Mouse (Mus musculus): ENCODE data around the gene Fbp1.

Gene Fbp1

DNA sequence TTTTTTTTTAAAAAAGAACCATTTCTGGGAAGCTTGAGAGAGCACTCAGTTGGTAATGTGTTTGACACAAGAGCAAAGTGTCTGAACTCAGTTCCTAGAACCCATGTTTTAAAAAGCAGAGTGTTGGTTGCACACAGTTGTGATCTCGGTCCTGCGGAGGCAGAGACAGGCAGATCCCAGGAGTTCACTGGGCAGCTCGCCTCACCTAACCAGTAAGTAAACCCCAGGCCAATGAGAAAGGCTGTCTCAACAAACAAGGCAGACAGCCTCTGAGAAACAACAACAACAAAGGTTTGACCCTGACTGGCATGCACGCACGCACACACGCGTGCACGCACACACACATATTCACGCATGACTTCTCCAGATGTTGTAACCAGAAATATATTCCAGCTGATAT lies 4.2 kb downstream of the Fbp1 start:
- no peak for DNase-seq (ENCODE audit: low read depth)

DNA sequence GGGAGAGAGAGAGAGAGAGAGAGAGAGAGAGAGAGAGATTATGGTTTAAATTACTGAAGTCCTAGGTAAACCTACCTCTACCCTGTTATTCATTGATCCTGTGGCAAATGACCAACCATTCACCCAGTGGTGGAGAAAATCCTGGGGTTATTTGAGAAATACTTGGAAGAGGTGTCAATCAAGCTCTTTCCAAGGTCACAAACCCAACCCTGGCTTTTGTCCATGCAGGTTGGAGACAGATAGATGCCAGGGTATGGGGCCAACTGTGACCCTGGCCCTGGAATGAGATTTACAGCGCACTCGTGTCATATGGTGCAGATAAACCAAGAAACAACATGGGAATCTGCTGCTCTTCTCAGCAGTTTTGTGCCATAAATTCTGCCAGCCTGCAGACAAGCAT lies 4.6 kb downstream of the Fbp1 start:
- DNase-seq (ENCODE audit: low read depth), result no peak

DNA sequence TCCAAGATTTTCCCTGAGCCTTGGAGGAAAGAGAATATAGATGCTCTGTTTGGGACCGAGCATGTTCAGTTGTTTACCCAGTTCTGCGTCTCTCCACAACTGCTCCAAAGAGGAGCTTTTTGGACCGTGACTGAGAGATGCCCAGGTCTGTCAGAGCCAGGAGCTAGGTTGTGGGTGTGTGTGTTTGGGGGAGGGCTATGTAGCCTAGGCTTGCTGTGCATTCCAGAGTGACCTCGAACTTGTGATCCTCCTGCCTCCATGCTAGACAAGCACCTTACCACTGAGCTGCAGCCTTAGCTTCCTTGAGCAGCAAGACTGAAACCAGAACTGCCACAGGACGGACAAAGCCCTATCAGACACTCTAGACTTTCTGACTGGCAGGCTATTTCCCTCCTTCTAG lies 5.2 kb downstream of the Fbp1 start:
- DNase-seq (ENCODE audit: low read depth), result no peak

DNA sequence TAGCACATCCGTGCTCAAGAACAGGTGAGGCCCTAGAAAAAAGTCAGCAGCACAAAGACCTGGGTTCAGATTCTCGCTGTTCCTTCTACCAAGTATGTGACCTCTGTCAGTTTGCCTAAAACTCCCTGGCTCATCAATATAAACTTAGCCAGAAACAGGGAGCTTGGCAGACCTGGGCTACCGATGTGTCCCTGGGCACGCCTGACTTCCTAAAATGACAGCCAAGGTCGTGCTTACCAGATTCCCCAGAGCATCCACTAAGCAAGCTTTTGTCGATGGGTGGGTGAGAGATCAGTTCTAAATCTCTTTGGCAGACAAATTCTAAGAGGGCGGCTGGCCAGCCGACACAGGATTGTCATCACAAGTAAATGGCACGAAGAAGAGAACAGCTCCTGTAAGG lies 6.7 kb downstream of the Fbp1 start:
- DNase-seq (ENCODE audit: low read depth), result no peak

DNA sequence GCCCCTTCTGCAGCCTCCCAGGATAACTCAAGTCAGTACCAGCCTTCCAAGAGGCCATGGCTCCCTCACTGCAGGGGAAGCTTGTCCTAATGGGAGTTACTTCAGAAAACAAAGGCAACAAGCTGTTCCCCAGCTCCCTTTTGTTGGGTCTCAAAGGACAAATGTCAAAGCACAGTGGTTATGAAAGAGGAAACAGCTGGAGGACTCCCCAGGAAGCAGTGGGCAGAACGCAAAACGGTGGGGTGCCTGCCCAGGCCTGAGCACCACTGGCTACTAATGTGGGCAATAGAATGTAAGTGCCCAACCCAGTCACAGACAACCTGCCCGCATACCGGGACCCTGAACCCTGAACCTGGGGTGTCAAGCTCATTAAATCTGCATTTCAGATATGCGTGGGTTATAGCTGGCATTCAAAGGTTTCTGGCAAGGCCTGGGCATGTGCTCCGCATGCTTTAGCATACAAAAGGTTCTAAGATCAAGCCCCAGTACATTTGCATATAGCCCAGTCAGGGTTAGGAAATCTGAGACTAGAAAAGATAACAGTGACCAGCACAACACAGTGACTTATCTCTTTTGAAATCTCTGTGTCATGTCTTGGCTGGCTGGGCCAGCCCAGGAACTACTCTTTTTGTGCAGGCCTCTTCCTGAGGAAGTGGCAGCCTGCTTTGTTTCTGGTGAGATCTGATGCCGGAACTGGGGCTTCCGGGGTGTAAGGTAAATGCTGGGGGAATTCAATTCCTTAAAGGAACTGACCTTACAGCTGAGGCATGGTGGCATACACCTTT lies 8.1 kb downstream of the Fbp1 start:
- DNase-seq (ENCODE audit: low read depth), result peak; percentile 96

DNA sequence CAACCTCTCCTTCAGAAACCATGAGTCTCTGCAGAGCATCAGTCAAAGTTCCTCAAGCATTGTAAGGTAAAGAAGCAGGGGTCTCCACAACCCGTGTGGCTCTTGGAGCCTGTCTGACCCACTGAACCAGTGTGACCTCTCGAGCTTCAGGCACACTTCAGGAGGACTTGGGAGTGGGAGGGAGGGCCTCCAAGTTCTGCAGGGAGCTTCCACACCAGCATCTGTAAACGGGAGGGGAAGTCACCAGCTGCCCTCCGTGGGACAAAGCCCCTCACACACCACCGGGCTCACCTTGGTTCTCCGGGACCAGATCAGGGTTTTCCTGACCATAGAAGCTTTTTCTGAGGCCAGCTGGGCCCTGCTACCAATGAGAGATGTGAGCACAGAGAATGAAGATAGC lies 8.7 kb downstream of the Fbp1 start:
- DNase-seq (ENCODE audit: low read depth), result no peak

DNA sequence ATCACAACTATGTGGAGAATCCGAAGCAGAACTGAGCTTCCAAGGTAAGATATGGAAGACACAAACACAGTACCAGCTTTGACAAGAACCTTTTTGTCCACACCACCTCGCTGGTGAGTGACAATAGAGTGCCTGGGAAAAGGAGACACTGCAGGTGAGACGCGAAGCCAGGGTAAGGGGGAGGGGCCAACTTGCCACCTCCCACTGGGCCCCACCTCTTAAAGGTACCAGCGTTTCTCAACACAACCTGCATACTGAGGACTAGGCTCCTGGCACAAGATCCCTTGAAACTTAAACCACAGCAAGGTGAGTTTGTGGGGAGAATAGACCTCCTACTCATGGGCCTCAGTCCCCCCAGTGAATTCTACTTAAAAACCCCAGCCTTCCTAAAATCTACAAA lies 10.8 kb downstream of the Fbp1 start:
- DNase-seq (ENCODE audit: low read depth), result no peak

DNA sequence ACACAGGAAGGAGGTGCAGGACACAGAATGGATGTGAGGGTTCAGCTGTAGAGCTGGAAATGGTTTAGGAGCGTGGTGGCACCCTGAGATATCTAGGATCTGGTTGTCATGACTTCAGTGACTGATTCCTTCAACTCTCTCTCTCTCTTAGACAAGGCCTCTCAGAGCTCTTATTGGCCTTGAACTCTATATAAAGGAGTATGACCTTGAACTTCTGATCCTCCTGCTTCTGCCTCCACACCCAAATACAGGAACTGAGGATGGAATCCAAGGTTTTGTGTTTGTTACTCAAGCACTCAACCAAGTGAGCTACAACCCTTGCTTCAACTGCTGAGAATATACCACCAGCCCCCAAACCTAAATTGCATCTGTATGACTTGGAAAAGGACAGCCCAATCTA lies 12.0 kb downstream of the Fbp1 start:
- DNase-seq (ENCODE audit: low read depth), result no peak

DNA sequence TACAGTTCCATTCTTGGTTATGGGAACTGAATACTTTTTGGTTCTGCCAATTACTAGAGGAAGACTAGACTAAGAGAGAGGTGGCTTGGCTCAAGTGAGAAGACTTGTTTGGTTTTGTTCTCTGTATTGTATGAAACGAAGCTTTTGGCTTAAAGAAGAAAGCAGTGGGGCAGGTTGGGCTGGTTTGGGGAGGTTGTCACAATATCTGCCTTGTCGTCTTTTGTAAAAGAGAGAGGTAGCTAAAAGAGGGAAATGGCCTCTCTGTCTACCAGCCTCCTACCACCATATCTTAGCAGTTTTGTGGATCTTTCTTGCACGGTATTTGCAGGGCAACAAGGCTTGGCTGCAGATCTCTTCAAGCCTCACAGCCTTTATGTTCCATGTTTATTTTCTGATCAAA lies 15.8 kb downstream of the Fbp1 start:
- no peak for DNase-seq (ENCODE audit: low read depth)

DNA sequence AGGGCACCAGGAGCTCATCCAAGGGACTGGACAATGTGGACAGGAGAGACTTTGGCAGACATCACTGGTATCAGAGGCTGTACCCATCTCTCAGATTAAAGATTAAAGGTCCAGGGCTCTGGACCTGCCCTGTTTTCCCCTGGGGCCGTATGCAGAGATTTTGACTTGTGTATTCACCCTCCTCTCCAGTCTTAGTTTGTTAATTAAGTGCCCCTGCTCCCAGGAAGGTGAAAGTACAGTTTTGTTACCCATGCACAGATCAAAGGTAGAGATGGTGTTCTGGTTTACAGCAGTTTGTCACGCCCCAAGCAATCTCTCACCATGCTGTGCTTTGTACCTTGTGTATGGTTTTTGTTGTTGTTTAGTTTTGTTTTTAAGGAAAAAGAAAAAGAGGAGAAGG lies 17.5 kb downstream of the Fbp1 start:
- no peak for DNase-seq (ENCODE audit: low read depth)

DNA sequence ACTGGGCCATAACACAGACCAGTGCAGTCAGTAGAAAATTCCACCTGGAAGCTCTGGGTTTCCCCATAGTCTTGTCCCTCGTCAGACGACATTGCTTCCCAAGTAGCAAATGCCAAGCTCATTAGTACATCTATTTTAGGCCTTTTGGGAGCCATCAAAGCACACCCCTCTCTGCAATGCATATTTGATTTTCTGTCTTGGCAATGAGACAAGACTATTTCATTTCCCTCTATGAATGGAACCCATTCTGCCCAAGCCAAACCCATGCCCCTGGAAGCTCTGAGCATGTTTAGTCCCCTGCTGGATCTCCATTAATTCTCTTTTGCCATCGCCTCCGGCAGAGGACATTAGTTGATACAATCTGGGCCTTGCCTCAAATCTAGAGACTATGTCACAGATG lies 21.3 kb downstream of the Fbp1 start:
- no peak for DNase-seq (ENCODE audit: low read depth)

DNA sequence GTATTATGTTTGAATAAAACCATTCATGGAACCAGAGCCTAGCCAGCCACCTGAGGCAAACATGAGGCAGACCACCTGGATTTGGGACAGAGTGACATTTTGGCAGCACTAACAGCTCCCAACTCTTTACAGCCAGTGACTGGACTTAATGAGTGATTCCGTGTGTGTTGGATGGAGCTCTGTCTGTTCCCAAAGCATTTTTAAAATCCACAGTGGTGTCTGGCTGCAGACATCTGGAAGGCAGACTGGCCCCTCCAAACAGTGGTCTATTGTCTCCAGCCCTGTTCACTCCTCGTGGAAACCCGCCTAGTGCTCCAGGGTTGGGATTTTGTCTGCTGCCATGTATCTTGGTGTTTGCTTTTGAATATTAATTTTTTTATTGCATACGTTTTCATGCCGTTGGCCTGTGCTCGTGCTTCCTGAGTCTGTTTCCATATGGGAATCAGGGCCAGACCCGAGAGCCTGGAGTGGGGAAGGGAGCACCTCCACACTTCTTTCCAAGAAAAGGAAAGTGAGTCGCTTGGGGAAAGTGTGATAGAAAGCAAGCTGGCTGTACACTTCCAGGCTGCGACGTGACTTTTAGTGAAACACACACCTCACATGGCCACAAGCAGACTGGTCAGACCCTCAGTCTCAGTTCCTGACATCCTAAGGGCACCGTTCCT lies 22.3 kb downstream of the Fbp1 start:
- no peak for DNase-seq (ENCODE audit: low read depth)

DNA sequence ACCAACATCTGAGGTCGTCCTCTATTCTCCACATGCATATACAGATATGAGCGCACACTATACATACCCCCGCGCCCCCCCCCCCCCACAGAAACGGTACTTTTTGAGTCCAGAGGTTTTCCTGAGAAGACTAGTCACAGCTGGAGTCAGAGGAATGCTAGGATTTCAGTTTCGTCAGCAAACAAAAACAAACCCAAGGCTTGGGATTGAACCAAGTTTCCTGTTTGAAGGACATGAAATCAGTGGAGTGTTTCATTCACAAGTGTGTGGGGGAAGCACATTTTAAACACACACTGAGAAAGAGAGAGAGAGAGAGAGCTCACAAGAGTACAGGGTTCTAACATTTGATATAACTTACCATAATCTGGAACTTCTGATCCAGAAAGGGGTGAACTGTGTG lies 24.3 kb downstream of the Fbp1 start:
- no peak for DNase-seq (ENCODE audit: low read depth)

DNA sequence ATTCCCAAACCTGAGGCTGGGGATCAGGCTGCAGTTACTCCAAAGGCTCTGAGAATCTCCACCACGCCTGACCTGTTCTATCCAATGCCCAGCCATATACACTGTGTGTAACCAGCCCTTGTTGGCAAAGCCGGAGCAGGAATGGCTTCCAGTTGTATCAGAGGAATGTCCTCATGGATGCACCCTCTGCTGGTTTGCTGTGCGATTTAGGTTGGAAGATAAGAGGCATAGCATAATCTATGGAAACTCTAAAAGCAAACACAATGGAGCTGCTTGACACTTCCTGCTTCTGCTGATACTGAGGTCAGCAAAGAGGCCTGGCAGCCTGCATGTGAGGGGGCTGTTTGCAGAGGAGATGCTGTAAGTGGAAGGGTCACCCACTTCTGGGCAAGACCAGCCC lies 25.2 kb downstream of the Fbp1 start:
- DNase-seq (ENCODE audit: low read depth), result no peak

DNA sequence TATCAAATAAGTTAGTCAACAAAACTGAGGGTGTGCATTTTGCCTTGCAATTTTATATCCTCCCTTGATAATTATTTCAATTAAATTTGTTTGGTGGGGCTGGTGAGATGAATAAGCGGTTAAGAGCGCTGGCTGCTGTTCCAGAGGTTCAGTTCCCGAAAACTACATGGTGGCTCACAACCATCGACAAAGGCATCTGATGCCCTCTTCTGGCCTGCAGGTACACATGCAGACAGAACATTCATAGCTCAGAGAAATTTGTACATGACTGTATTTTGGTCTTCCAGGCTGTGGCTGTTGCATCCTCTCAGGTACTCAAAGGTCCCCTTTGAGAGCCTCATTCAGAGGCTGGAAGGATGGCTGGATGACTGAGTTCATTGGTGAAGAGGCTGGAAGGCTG lies 28.0 kb downstream of the Fbp1 start:
- DNase-seq (ENCODE audit: low read depth), result no peak

DNA sequence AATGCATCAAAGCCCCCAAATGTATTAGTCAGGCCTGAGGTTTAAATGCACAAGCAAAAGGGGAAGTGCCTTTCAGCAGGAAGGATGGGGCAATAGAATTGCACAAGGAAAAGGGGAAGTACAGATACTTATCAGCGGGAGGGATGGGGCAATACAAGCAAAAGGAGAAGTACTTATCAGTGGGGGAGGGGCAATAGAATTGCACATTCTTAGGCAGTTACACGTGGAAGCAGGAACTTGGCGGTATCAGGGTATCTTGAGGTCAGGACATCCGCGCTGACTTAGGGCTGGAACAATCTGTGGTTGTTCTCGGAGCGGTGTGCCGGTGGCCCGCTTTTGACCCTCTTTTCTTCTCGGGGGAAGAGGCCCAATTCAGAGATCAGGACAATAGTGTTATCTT lies 28.8 kb downstream of the Fbp1 start:
- DNase-seq (ENCODE audit: low read depth), result peak; percentile 85

DNA sequence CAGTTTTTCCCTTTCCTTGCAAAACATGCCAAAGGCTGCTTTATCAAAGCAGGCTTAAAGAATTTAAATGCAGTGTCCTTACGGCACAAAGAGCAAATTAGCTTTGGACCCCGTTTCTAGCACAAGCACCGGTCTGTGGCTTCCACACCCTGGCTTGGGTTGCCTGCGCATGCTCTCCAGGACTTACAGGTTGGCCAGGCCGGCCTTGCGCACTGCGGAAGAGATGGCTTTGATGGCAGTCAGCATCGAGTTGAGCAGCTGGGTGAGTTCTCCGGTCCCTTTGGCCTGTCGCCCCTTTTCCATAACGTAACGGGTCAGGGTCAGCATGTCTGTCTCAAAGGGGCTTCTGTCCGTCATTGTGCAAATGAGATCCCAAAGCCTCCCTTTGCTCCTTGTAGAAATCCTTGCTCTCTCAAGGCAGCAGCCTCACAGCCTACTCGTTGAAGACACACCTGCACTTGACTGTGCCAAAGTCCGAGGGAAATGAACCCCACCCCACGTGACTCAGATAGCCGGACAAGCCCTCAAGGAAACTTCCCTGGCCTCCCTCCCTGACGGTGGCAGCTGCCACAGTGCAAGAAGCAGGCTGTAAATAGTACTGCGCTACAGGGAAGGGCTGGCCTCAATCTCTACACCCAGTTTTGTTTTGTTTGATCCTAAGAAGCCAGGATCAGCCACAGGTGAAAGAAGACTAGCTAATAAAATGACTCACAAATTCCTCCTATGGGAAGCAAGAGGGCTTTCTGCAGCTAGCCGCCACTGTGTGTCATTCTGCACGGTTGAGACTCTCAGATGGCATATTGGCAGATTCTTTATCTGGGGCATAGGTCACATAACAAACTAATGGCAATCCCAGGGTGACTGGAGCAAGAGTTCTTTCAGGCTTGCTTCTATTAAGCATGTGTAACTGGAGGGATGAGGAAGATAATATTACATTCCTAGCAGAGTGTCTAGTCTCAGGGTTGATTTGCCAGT lies 29.9 kb downstream of the Fbp1 start, which contains the start of gene Fbp2:
Gene Fbp2, minus strand, starts transcription at position 482 of the 975 bp plus-strand sequence.
- peak; percentile 17 for DNase-seq (ENCODE audit: low read depth)

DNA sequence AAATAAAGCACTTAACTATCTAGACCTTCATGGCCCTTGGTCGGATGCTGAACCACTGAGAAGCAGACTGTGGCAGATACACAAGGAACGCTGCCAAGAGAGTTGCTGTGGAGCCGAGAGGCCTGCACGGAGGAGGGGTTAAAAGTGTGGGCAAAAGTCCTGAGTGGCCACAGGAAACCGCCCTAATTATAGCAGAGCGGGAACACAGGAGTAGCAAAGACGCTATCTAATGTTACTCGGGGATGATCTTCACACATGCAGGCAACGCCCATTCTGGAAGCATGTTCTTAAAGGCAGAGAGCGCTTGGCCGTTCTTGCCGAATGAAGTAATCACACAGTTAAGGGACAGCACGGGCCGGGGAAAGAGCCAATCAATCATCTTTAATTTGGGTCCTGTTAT lies 31.2 kb downstream of the Fbp1 start:
- DNase-seq (ENCODE audit: low read depth), result no peak

DNA sequence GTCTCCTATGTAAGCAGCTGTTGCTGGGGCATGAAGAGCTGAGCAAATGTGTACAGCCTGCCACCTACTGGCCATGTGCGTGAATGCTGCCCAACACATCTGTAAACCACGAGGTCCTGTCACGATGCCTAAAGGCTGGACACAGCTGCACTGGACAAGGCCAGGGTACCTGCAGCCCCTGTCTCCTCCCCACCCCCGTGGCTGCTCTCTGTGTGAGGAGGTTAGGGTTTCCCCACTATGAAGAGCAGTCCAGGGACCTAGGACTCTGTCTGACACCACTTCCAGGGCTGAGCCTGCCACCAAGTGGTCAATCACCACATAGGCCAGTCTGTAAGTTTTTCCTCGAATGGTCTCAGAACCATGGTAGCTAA lies 31.8 kb downstream of the Fbp1 start:
- DNase-seq (ENCODE audit: low read depth), result peak; percentile 94

DNA sequence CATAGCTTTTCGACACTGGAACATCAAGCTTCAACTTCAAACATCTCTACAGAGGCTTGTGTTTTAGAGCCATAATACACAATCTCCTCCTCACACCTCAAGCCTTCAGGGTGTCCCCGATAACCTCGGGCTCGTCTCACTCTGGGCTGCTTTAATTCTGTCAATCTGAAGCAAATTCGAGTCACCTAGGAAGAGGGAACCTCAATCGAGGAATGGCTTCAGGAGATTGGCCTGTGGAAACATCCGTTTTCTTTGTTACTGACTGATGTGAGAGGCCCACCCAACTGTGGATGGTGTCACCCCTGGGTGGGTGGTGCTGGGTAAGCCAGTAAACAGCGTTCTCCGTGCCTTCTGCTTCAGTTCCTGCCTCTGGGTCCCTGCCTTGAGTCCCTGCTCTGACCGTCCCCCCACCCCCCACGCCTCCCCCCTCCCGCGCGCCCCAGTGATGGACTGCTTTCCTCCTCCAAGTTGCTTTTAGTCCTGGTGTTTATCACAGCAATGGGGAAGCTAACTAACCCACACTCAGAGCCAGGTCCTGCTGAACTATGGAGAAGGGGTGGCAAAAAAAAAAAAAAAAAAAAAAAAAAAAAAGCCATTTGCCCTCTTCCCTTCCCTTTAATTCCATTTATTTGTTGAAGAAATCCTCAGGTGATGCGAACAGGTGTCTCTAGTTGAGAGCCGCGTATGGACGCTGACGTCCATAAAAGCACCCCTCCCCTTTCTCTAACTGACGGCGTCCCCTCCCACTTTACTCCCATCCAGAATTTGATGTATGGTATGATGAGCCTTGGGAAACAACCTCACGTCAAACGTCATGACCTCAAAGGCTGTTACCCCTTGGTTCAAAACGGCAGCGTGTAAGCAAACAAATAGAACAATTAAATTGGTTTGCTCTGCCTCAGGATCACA lies 32.4 kb downstream of the Fbp1 start:
- DNase-seq (ENCODE audit: low read depth), result peak; percentile 18

DNA sequence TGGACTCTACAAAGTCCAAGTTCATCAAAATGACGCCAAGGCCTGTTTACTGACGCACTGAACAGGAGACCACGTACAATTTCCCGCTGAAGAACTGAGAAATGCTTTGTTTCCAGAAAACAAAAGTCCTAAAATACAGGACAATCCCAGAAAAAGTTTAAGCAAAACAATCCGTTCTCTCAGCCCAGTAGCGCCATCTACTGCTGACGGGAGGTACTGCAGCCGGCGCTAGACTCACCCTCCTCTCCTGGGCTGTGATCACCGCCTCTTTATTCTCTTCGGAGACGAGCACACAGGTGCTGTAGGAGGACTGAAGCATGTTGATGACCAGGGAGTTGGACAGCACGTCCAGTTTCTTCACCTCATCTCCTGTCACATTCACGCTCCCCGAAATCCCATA lies 33.4 kb downstream of the Fbp1 start:
- DNase-seq (ENCODE audit: low read depth), result peak; percentile 66

DNA sequence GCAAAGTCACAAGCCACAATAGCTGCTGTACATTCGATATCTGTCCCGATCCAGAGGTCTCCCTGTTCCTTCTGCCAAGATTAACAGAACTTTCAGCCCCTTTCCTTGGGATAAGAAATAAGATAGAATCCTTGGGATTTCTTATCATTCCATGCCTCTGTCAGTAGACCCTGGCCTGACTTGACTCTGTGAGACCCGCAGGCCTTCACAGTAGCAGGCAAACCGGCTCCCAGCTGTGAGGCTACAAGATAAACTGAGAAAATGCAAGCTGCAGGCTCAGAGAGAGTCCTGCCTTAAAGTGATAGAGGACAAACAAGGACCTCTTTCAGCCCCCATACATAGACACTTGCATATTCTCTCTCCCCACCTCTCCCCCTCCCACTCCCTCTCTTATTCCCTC lies 54.7 kb downstream of the Fbp1 start:
- no peak for DNase-seq (ENCODE audit: low read depth)

Data from 416B (cell line).